Mouse (Mus musculus) thymus, postnatal 10 days (tissue): ENCODE measurements around the gene Slc8b1.
A peak's percentile ranks its signal among the peaks of the same experiment; 100 is the strongest.
"Not testable (repeated sequence)": the region's sequence is repeated elsewhere in the genome, so short reads cannot be mapped to it uniquely, and the experiment has no call there.

Experiments
- DNase-seq, 2 experiments: peaks; one replicate each; pipeline ENCODE4 v3.0.0; 2021; ENCODE audit warnings: low spot score in 2 of 2

The Slc8b1 gene

GRCm38 (mm10) chr5:120495703-120496226 is 15.2 kb upstream of the Slc8b1 start:
- no peak for DNase-seq

GRCm38 (mm10) chr5:120497071-120497470 is 13.9 kb upstream of the Slc8b1 start:
- DNase-seq, result no peak

- no peak for DNase-seq
Observed at GRCm38 (mm10) chr5:120499202-120499601, 11.8 kb upstream of the Slc8b1 start.

- DNase-seq, result not testable (repeated sequence)
Observed at GRCm38 (mm10) chr5:120500609-120501008, 10.4 kb upstream of the Slc8b1 start.

GRCm38 (mm10) chr5:120502147-120502621 is 8.8 kb upstream of the Slc8b1 start:
- no peak for DNase-seq

GRCm38 (mm10) chr5:120502675-120503143 is 8.3 kb upstream of the Slc8b1 start:
- no peak for DNase-seq

GRCm38 (mm10) chr5:120503144-120503795 is 7.7 kb upstream of the Slc8b1 start, which contains the start of gene Plbd2:
TSS of gene Plbd2 (minus strand) at chr5:120503625.
- peak; percentile 54 to 76 for DNase-seq

GRCm38 (mm10) chr5:120505368-120505767 is 5.6 kb upstream of the Slc8b1 start:
- DNase-seq, result peak; percentile 40 to 59

GRCm38 (mm10) chr5:120505781-120506180 is 5.2 kb upstream of the Slc8b1 start:
- no peak for DNase-seq

GRCm38 (mm10) chr5:120506490-120506889 is 4.5 kb upstream of the Slc8b1 start:
- DNase-seq, result no peak

GRCm38 (mm10) chr5:120507311-120507710 is 3.7 kb upstream of the Slc8b1 start:
- DNase-seq, result no peak

- no peak for DNase-seq
Observed at GRCm38 (mm10) chr5:120511643-120512220, 764 bp downstream of the Slc8b1 start.

GRCm38 (mm10) chr5:120512911-120513555 is 2.1 kb downstream of the Slc8b1 start:
- no peak for DNase-seq

GRCm38 (mm10) chr5:120514031-120514677 is 3.2 kb downstream of the Slc8b1 start:
- no peak for DNase-seq

- no peak for DNase-seq
Observed at GRCm38 (mm10) chr5:120514754-120515153, 3.8 kb downstream of the Slc8b1 start.

GRCm38 (mm10) chr5:120515451-120515850 is 4.5 kb downstream of the Slc8b1 start:
- no peak for DNase-seq

GRCm38 (mm10) chr5:120516221-120516984 is 5.4 kb downstream of the Slc8b1 start:
- no peak for DNase-seq

GRCm38 (mm10) chr5:120517552-120517951 is 6.6 kb downstream of the Slc8b1 start:
- no peak for DNase-seq

GRCm38 (mm10) chr5:120522649-120523048 is 11.7 kb downstream of the Slc8b1 start:
- peak in 1 of 2 experiments; percentile 57 for DNase-seq

GRCm38 (mm10) chr5:120524736-120525135 is 13.8 kb downstream of the Slc8b1 start:
- DNase-seq, result no peak

- no peak for DNase-seq
Observed at GRCm38 (mm10) chr5:120525737-120526136, 14.8 kb downstream of the Slc8b1 start.
